Mouse (Mus musculus) stomach, embryonic 16.5 days (tissue): Measurements from ENCODE around the gene Gal3st1. TPM values are rescaled to one million over a fixed set of nuclear protein-coding genes. Genes with fewer than 3 reads are reported as not detected.
"Not testable (repeated sequence)": the region's sequence is repeated elsewhere in the genome, so short reads cannot be mapped to it uniquely, and the experiment has no call there.

Source experiments
- ATAC-seq: fragments of 200-750 bp; cut with Nextera tagmentation; 2 replicates; pipeline ENCODE4 v1.8.0; 2017; ENCODE audit warnings: moderate number of reproducible peaks, moderate TSS enrichment; ENCODE audit not compliant: insufficient read depth, low FRiP score
- H3K27ac ChIP-seq: fragments of 300-500 bp; sonication (generic); 2 replicates; pipeline ENCODE4 v1.5.1; 2014; ENCODE audit warnings: low read length
- H3K27me3 ChIP-seq: fragments of 300-500 bp; sonication (generic); 2 replicates; pipeline ENCODE4 v1.6.1; 2014; ENCODE audit warnings: low read length, control low read depth, mixed read lengths; ENCODE audit not compliant: control insufficient read depth, insufficient read depth
- H3K36me3 ChIP-seq: fragments of 300-500 bp; sonication (generic); 2 replicates; pipeline ENCODE4 v1.6.1; 2014; ENCODE audit warnings: low read length; ENCODE audit not compliant: control insufficient read depth, insufficient read depth
- H3K4me1 ChIP-seq: fragments of 300-500 bp; sonication (generic); 2 replicates; pipeline ENCODE4 v1.6.1; 2014; ENCODE audit warnings: low read length, control low read depth, mixed read lengths; ENCODE audit not compliant: control insufficient read depth, insufficient read depth
- H3K4me2 ChIP-seq: fragments of 300-500 bp; sonication (generic); 2 replicates; pipeline ENCODE4 v1.6.1; 2014; ENCODE audit warnings: low read depth, low read length, mixed read lengths
- H3K4me3 ChIP-seq: fragments of 300-500 bp; sonication (generic); replicated peaks from 2 replicates; pipeline ENCODE4 v1.5.1; 2014; ENCODE audit warnings: mild to moderate bottlenecking, low read length
- H3K9ac ChIP-seq: fragments of 300-500 bp; sonication (generic); 2 replicates; pipeline ENCODE4 v1.6.1; 2014; ENCODE audit warnings: low read length
- H3K9me3 ChIP-seq: fragments of 300-500 bp; sonication (generic); replicated peaks from 2 replicates; pipeline ENCODE4 v1.6.1; 2016; ENCODE audit warnings: low read length, control low read depth; ENCODE audit not compliant: control insufficient read depth
- WGBS: fragments of 180-500 bp; shearing (Covaris S2); extraction: QIAGEN DNeasy Blood & Tissue Kit; methylation state at CpG from one replicate; pipeline ENCODE4 v1.1.7; 2014; 5-methylcytosine and 5-hydroxymethylcytosine counted together
- polyA plus RNA-seq: library from polyadenylated mRNA; unstranded; fragments of >200 nt; fragmentation: Nextera tagmentation; extraction: Ambion mirVana; gene quantifications from 2 replicates; pipeline ENCODE4 v1.2.1, GENCODE M21; 2015

Gal3st1 gene
- polyA plus RNA-seq, 1 experiment from 2014 or later = 18.1 TPM

- H3K9me3 ChIP-seq, H3K4me2 ChIP-seq, H3K4me1 ChIP-seq, ATAC-seq, H3K27me3 ChIP-seq, H3K36me3 ChIP-seq, H3K27ac ChIP-seq, H3K9ac ChIP-seq, H3K4me3 ChIP-seq: not testable (repeated sequence)
- WGBS = 88% methylated on average over 13 of the region's 13 CpGs
These were observed 38.7 kb downstream of the Gal3st1 start for GRCm38 (mm10) chr11:4022111-4022510.

- 66% methylated on average over 2 of the region's 2 CpGs for WGBS
- H3K4me3 ChIP-seq = no peak overlapping the region
- no peak overlapping the region for H3K4me2 ChIP-seq
- no peaks in the 10 kb centered on the region for H3K27me3 ChIP-seq
- H3K9me3 ChIP-seq = no peaks in the 10 kb centered on the region
- H3K9ac ChIP-seq = no peak overlapping the region
- H3K4me1 ChIP-seq = no peaks in the 10 kb centered on the region
- no peak overlapping the region for H3K27ac ChIP-seq
- H3K36me3 ChIP-seq = no peaks in the 10 kb centered on the region
- no peak for ATAC-seq
These were observed 39.9 kb downstream of the Gal3st1 start for GRCm38 (mm10) chr11:4023321-4023720.

- Histone ChIP-seq H3K27me3 (no peaks in the 10 kb centered on the region; the same call in 1 of the 2 replicates), H3K4me3 (no peak overlapping the region), H3K4me1 (0 out of 2 replicates have a peak, but pooled peaks cover 2% of the 10 kb centered on the region), H3K9ac (no peak overlapping the region), H3K4me2 (no peak overlapping the region), H3K36me3 (no peaks in the 10 kb centered on the region), H3K27ac (no peak overlapping the region), H3K9me3 (no peaks in the 10 kb centered on the region)
- WGBS = 73% methylated on average over 8 of the region's 8 CpGs
- no peak for ATAC-seq
These were observed 43.6 kb downstream of the Gal3st1 start for GRCm38 (mm10) chr11:4027066-4027465.

GRCm38 (mm10) chr11:4027561-4028334, 44.3 kb downstream of the Gal3st1 start:
- Histone ChIP-seq H3K9me3 (no peaks in the 10 kb centered on the region), H3K27ac (no peak overlapping the region), H3K4me1 (0 out of 2 replicates have a peak, but pooled peaks cover 4% of the 10 kb centered on the region), H3K4me3 (no peak overlapping the region), H3K9ac (no peak overlapping the region), H3K4me2 (no peak overlapping the region), H3K27me3 (no peaks in the 10 kb centered on the region; the same call in 1 of the 2 replicates), H3K36me3 (no peaks in the 10 kb centered on the region)
- no peak for ATAC-seq
- WGBS = 63% methylated on average over 9 of the region's 9 CpGs

- no peaks in the 10 kb centered on the region for H3K36me3 ChIP-seq
- no peak overlapping the region for H3K4me3 ChIP-seq
- H3K9ac ChIP-seq = no peak overlapping the region
- no peaks in the 10 kb centered on the region; the same call in 1 of the 2 replicates for H3K27me3 ChIP-seq
- no peak for ATAC-seq
- no peaks in the 10 kb centered on the region for H3K9me3 ChIP-seq
- H3K27ac ChIP-seq = no peak overlapping the region
- 71% methylated on average over 4 of the region's 4 CpGs for WGBS
- 0 out of 2 replicates have a peak, but pooled peaks cover 4% of the 10 kb centered on the region for H3K4me1 ChIP-seq
- no peak overlapping the region for H3K4me2 ChIP-seq
These were observed 45.9 kb downstream of the Gal3st1 start for GRCm38 (mm10) chr11:4029343-4029742.

- ATAC-seq = peak; percentile 38; the same call in 1 of the 2 replicates
- H3K36me3 ChIP-seq = no peaks in the 10 kb centered on the region
- H3K27me3 ChIP-seq = no peaks in the 10 kb centered on the region; the same call in 1 of the 2 replicates
- H3K9ac ChIP-seq = peak within 1 kb of the TSS; percentile 35
- no peak within 1 kb of the TSS for H3K4me3 ChIP-seq
- 0 out of 2 replicates have a peak, but pooled peaks cover 4% of the 10 kb centered on the region for H3K4me1 ChIP-seq
- H3K9me3 ChIP-seq = no peaks in the 10 kb centered on the region
- no peak within 1 kb of the TSS for H3K27ac ChIP-seq
- no peak within 1 kb of the TSS for H3K4me2 ChIP-seq
- WGBS = 32% methylated on average over 16 of the region's 16 CpGs
These were observed 47.9 kb downstream of the Gal3st1 start, which contains the start of gene Sec14l4 for GRCm38 (mm10) chr11:4031126-4031941. Gene Sec14l4, plus strand, starts transcription at chr11:4031462.

- H3K4me2 ChIP-seq = no peak overlapping the region
These were observed 48.5 kb downstream of the Gal3st1 start for GRCm38 (mm10) chr11:4031961-4032360.

GRCm38 (mm10) chr11:4033471-4033870, 50.0 kb downstream of the Gal3st1 start:
- 70% methylated on average over 7 of the region's 7 CpGs for WGBS
- no peak for ATAC-seq
- no peak overlapping the region for H3K4me3 ChIP-seq
- H3K27me3 ChIP-seq = no peaks in the 10 kb centered on the region; the same call in 1 of the 2 replicates
- H3K36me3 ChIP-seq = no peaks in the 10 kb centered on the region
- H3K27ac ChIP-seq = no peak overlapping the region
- no peak overlapping the region for H3K4me2 ChIP-seq
- H3K4me1 ChIP-seq = 0 out of 2 replicates have a peak, but pooled peaks cover 4% of the 10 kb centered on the region
- no peaks in the 10 kb centered on the region for H3K9me3 ChIP-seq
- H3K9ac ChIP-seq = no peak overlapping the region

More at GRCm38 (mm10) chr11:4031961-4032360, 48.5 kb downstream of the Gal3st1 start:
- Histone ChIP-seq H3K9me3 (no peaks in the 10 kb centered on the region), H3K27me3 (no peaks in the 10 kb centered on the region; the same call in 1 of the 2 replicates), H3K27ac (no peak overlapping the region), H3K4me1 (0 out of 2 replicates have a peak, but pooled peaks cover 4% of the 10 kb centered on the region), H3K36me3 (no peaks in the 10 kb centered on the region), H3K9ac (peak overlapping the region; percentile 35), H3K4me3 (no peak overlapping the region)
- WGBS = 19% methylated on average over 12 of the region's 12 CpGs
- ATAC-seq = peak; percentile 12; the same call in 1 of the 2 replicates
